Mouse (Mus musculus): ENCODE results near the gene Cs.

DNA sequence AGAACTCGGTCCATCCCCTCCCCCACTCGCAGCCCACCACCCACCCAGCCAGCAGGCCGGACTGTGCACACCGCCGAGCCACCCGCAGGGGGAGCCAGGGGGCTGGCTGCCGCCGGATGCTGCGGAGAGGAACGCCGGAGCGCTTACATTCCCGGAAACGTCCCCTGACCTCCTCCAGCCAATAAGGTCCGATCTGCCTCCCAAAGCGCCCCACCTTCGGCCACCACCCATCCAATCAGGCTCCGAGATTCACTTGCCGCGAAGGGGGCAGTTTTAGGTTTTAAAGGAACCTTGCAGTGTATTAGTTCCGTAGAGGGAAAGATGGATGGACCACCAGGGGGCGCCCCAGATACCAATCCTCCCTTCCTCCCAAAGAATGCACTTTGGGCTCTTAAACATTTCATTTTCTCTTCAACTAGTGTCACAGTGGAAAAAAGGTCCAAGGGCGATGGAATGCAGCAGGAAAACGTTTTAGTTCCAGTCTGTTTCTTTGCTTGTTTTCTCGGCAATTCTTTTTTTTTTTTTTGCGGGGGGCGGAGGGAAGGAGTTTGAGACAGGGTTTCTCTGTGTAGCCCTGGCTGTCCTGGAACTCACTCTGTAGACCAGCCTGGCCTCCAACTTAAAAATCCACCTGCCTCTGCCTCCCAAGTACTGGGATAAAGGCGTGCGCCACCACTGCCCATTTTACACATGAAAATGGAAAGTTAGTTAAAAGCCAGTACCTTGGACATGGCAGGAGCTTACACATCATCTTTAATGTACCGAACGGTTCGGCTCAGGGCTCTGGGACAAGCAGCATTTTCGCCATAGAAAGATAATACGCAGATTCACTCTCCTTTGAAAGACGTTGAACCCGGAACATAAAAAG is 72.4 kb downstream of the Cs start:
- TF ChIP-seq CTCF (IDR thresholded peaks at IDR 0.05; ENCODE audit: low read depth) (peak; percentile 53), EP300 (IDR thresholded peaks at IDR 0.05; ENCODE audit: low read depth) (no peak; the same call in 1 of the 2 replicates)
